Mouse (Mus musculus) liver, postnatal 0 days (tissue): ENCODE data around the gene Snx9.

Source experiments
- CTCF ChIP-seq: sonication (generic); IDR thresholded peaks from 2 replicates; pipeline ENCODE4 v1.5.1; 2016; ENCODE audit warnings: antibody characterized with exemption, low read depth
- EP300 ChIP-seq: IDR thresholded peaks from 2 replicates; pipeline ENCODE4 v1.6.1; 2016; ENCODE audit warnings: antibody characterized with exemption, low read depth, mild to moderate bottlenecking

DNA sequence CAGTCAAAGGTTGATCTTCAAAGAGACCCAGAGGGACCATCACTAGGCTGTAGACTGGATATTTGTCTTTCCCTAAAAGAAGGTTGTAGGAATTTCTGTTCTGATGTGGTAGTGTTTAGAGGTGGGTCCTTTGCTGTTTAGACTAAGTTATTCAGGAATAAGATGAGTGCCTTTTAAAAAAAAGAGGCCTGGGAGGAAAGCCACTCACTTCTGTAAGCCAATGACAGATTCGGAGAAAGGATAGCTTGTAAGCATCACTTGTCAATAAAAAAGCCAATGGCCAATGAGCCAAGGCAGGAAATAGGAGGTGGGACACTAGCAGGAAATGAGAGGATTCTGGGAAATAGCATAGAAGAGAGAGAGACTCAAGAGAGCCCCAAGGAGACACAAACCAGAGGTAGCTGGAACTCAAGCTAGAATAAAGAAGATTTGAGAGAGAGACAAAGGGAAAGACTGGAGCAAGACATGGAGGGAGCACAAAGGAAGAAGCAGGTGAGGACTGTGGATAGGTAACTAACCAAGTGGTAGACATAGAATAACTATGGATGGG, 9.8 kb upstream of the Snx9 start:
- TF ChIP-seq CTCF (no peak), EP300 (no peak)
